Mouse (Mus musculus): ENCODE measurements around the gene Scamp5.

DNA sequence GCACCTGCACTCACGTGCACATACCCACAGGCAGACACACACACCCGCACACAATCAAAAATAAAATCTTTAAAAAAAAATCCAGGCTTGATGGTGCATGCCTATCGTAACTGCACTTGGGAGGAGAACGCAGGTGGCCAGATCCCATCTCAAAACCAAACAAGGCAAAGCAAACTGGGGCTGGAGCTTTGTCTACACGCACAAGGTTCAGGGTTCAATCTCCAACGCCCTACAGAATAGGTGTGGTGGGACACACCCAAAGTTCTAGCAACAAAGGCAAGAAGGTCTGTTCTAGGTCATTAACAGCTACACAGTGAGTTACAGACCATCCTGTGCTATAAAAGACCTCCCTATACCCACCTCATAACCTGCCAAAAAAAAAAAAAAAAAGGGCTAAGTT lies 5.0 kb downstream of the Scamp5 start:
- TF ChIP-seq CTCF (IDR thresholded peaks at IDR 0.05; ENCODE audit: borderline replicate concordance, control insufficient read depth, extremely low read depth, insufficient read depth, low read length, poor library complexity): no peak
- TF ChIP-seq POLR2A (IDR thresholded peaks at IDR 0.05; ENCODE audit: control insufficient read depth, extremely low read depth, insufficient read depth, low read length, poor library complexity): no peak

Measured in thymus, adult 2 months (tissue).